Mouse (Mus musculus) hindbrain, postnatal 0 days (tissue): ENCODE measurements around the gene Depdc1b. TPM values are rescaled to one million over a fixed set of nuclear protein-coding genes. Genes with fewer than 3 reads are reported as not detected.

Source experiments
- ATAC-seq: fragments of 200-750 bp; cut with Nextera tagmentation; 2 replicates; pipeline ENCODE4 v1.8.0; 2017; ENCODE audit warnings: mild to moderate bottlenecking, moderate TSS enrichment, moderate library complexity
- DNase-seq: peaks from one replicate; pipeline ENCODE4 v3.0.0-alpha.2; 2015; ENCODE audit warnings: low spot score
- H3K27ac ChIP-seq: fragments of 300-500 bp; sonication (generic); 2 replicates; pipeline ENCODE4 v1.5.1; 2014; ENCODE audit warnings: mild to moderate bottlenecking
- H3K27me3 ChIP-seq: fragments of 300-500 bp; sonication (generic); 2 replicates; pipeline ENCODE4 v1.6.1; 2014; ENCODE audit warnings: low read length, mixed read lengths; ENCODE audit not compliant: insufficient read depth
- H3K36me3 ChIP-seq: fragments of 300-500 bp; sonication (generic); 2 replicates; pipeline ENCODE4 v1.6.1; 2014; ENCODE audit warnings: low read length, mixed read lengths; ENCODE audit not compliant: insufficient read depth
- H3K4me1 ChIP-seq: fragments of 300-500 bp; sonication (generic); 2 replicates; pipeline ENCODE4 v1.6.1; 2014; ENCODE audit warnings: antibody characterized with exemption, low read length, mixed read lengths; ENCODE audit not compliant: insufficient read depth
- H3K4me2 ChIP-seq: fragments of 300-500 bp; sonication (generic); 2 replicates; pipeline ENCODE4 v1.6.1; 2014; ENCODE audit warnings: low read depth, mild to moderate bottlenecking, low read length, moderate library complexity, mixed read lengths
- H3K4me3 ChIP-seq: fragments of 300-500 bp; sonication (generic); 2 replicates; pipeline ENCODE4 v1.5.1; 2014; ENCODE audit warnings: low read length
- H3K9ac ChIP-seq: fragments of 300-500 bp; sonication (generic); replicated peaks from 2 replicates; pipeline ENCODE4 v1.6.1; 2014; ENCODE audit warnings: mild to moderate bottlenecking, low read length, moderate library complexity, mixed read lengths
- H3K9me3 ChIP-seq: fragments of 300-500 bp; sonication (generic); 2 replicates; pipeline ENCODE4 v1.6.1; 2016; ENCODE audit warnings: low read length, mixed read lengths
- CTCF ChIP-seq: IDR thresholded peaks from 2 replicates; pipeline ENCODE4 v1.5.1; 2016; ENCODE audit warnings: antibody characterized with exemption, control low read depth, low read depth
- WGBS: fragments of 180-500 bp; shearing (Covaris S2); extraction: QIAGEN DNeasy Blood & Tissue Kit; methylation state at CpG from one replicate; pipeline ENCODE4 v1.1.7; 2014; 5-methylcytosine and 5-hydroxymethylcytosine counted together
- polyA plus RNA-seq: library from polyadenylated mRNA; unstranded; fragments of >200 nt; fragmentation: Nextera tagmentation; extraction: Ambion mirVana; gene quantifications from 2 replicates; pipeline ENCODE4 v1.2.1, GENCODE M21; 2015
- total RNA-seq: library from RNA; depleted of rRNA; stranded (reverse); fragments of >200 nt; gene quantifications from 2 replicates; pipeline ENCODE4 v1.2.3, GENCODE M21; 2014

The Depdc1b gene
- total and polyA plus RNA-seq, 2 experiments from 2014 or later: 0.94 to 1.8 TPM

GRCm38 (mm10) chr13:108276561-108276960 lies 39.6 kb upstream of the Depdc1b start:
- ATAC-seq (no peak), DNase-seq (no peak)
- no peaks in the 10 kb centered on the region for H3K36me3 ChIP-seq
- H3K4me2 ChIP-seq: no peak overlapping the region
- no peaks in the 10 kb centered on the region for H3K4me1 ChIP-seq
- H3K4me3 ChIP-seq: no peak overlapping the region
- H3K27ac ChIP-seq: no peak overlapping the region
- no peak for TF ChIP-seq CTCF
- 39% methylated on average over 1 of the region's 1 CpGs for WGBS
- no peaks in the 10 kb centered on the region for H3K27me3 ChIP-seq
- no peak overlapping the region for H3K9ac ChIP-seq
- H3K9me3 ChIP-seq: no peaks in the 10 kb centered on the region

- Histone ChIP-seq H3K27ac (no peak overlapping the region), H3K4me2 (no peak overlapping the region), H3K9ac (no peak overlapping the region), H3K27me3 (no peaks in the 10 kb centered on the region), H3K4me1 (no peaks in the 10 kb centered on the region), H3K9me3 (no peaks in the 10 kb centered on the region), H3K36me3 (no peaks in the 10 kb centered on the region), H3K4me3 (no peak overlapping the region)
- ATAC-seq (no peak), DNase-seq (no peak)
- TF ChIP-seq CTCF: no peak
- 78% methylated on average over 7 of the region's 7 CpGs for WGBS
Observed at GRCm38 (mm10) chr13:108277320-108277719, 38.8 kb upstream of the Depdc1b start.

- 0 out of 2 replicates have a peak, but pooled peaks have one; percentile 35 for ATAC-seq
- no peak overlapping the region for H3K4me3 ChIP-seq
- 63% methylated on average over 6 of the region's 6 CpGs for WGBS
- DNase-seq: no peak
- H3K27me3 ChIP-seq: no peaks in the 10 kb centered on the region
- H3K9ac ChIP-seq: no peak overlapping the region
- H3K4me2 ChIP-seq: no peak overlapping the region
- H3K4me1 ChIP-seq: no peaks in the 10 kb centered on the region
- TF ChIP-seq CTCF: no peak
- no peaks in the 10 kb centered on the region; the same call in 1 of the 2 replicates for H3K36me3 ChIP-seq
- H3K9me3 ChIP-seq: no peaks in the 10 kb centered on the region
- H3K27ac ChIP-seq: peak overlapping the region; percentile 32; the same call in 1 of the 2 replicates
Observed at GRCm38 (mm10) chr13:108278592-108278991, 37.5 kb upstream of the Depdc1b start.

GRCm38 (mm10) chr13:108284312-108284711 lies 31.8 kb upstream of the Depdc1b start:
- Histone ChIP-seq H3K4me1 (no peaks in the 10 kb centered on the region), H3K9ac (no peak overlapping the region), H3K4me2 (no peak overlapping the region), H3K27ac (no peak overlapping the region), H3K4me3 (no peak overlapping the region), H3K36me3 (no peaks in the 10 kb centered on the region; the same call in 1 of the 2 replicates), H3K9me3 (no peaks in the 10 kb centered on the region), H3K27me3 (no peaks in the 10 kb centered on the region)
- TF ChIP-seq CTCF: no peak
- DNase-seq (no peak), ATAC-seq (no peak)
- WGBS: 93% methylated on average over 2 of the region's 2 CpGs

- WGBS: 67% methylated on average over 3 of the region's 3 CpGs
- Histone ChIP-seq H3K4me1 (no peaks in the 10 kb centered on the region), H3K27me3 (no peaks in the 10 kb centered on the region), H3K9me3 (no peaks in the 10 kb centered on the region), H3K27ac (no peak overlapping the region), H3K9ac (no peak overlapping the region), H3K4me2 (no peak overlapping the region), H3K36me3 (no peaks in the 10 kb centered on the region; the same call in 1 of the 2 replicates), H3K4me3 (no peak overlapping the region)
- no peak for ATAC-seq
- no peak for DNase-seq
- no peak for TF ChIP-seq CTCF
Observed at GRCm38 (mm10) chr13:108287953-108288352, 28.2 kb upstream of the Depdc1b start.

GRCm38 (mm10) chr13:108289436-108289835 lies 26.7 kb upstream of the Depdc1b start:
- DNase-seq (no peak), ATAC-seq (no peak)
- Histone ChIP-seq H3K36me3 (no peaks in the 10 kb centered on the region), H3K27ac (no peak overlapping the region), H3K4me3 (no peak overlapping the region), H3K27me3 (no peaks in the 10 kb centered on the region), H3K9me3 (no peaks in the 10 kb centered on the region), H3K4me1 (no peaks in the 10 kb centered on the region), H3K9ac (no peak overlapping the region), H3K4me2 (no peak overlapping the region)
- WGBS: 76% methylated on average over 3 of the region's 3 CpGs
- TF ChIP-seq CTCF: no peak

- 92% methylated on average over 4 of the region's 4 CpGs for WGBS
- no peak overlapping the region for H3K27ac ChIP-seq
- no peak for TF ChIP-seq CTCF
- no peaks in the 10 kb centered on the region for H3K36me3 ChIP-seq
- H3K9ac ChIP-seq: no peak overlapping the region
- no peaks in the 10 kb centered on the region for H3K27me3 ChIP-seq
- no peaks in the 10 kb centered on the region for H3K9me3 ChIP-seq
- H3K4me3 ChIP-seq: no peak overlapping the region
- no peak for DNase-seq
- ATAC-seq: no peak
- no peaks in the 10 kb centered on the region for H3K4me1 ChIP-seq
- H3K4me2 ChIP-seq: no peak overlapping the region
Observed at GRCm38 (mm10) chr13:108290314-108290713, 25.8 kb upstream of the Depdc1b start.
